Mouse (Mus musculus) layer of hippocampus, postnatal 25 days (tissue): ENCODE data around the gene Gpr152. TPM values are rescaled to one million over a fixed set of nuclear protein-coding genes. Genes with fewer than 3 reads are reported as not detected.

Experiments
- DNase-seq, 2 experiments: peaks; one replicate each; pipeline ENCODE4 v3.0.0; 2022; ENCODE audit warnings: mixed read lengths in 2 of 2, low spot score in 1 of 2; ENCODE audit errors: extremely low spot score in 1 of 2
- total RNA-seq, 2 experiments: library from RNA; stranded (reverse); gene quantifications; 2 replicates each; pipeline ENCODE4 v1.2.3; 2021

Gene Gpr152
- not detected for total RNA-seq

- DNase-seq: no peak
These were observed at the start of gene Gpr152 for GRCm38 (mm10) chr19:4139446-4139845. TSS of gene Gpr152 (plus strand) at chr19:4139787.

- no peak for DNase-seq
These were observed 49.1 kb upstream of the Gpr152 start for GRCm38 (mm10) chr19:4090446-4090845.

GRCm38 (mm10) chr19:4091383-4091782 is 48.2 kb upstream of the Gpr152 start:
- DNase-seq: no peak

GRCm38 (mm10) chr19:4092750-4093149 is 46.8 kb upstream of the Gpr152 start:
- DNase-seq: no peak

- no peak for DNase-seq
These were observed 45.8 kb upstream of the Gpr152 start for GRCm38 (mm10) chr19:4093772-4094171.

- no peak for DNase-seq
These were observed 45.2 kb upstream of the Gpr152 start for GRCm38 (mm10) chr19:4094348-4094747.

- no peak for DNase-seq
These were observed 44.7 kb upstream of the Gpr152 start for GRCm38 (mm10) chr19:4094774-4095303.

- no peak for DNase-seq
These were observed 43.8 kb upstream of the Gpr152 start for GRCm38 (mm10) chr19:4095802-4096201.

GRCm38 (mm10) chr19:4096642-4097440 is 42.7 kb upstream of the Gpr152 start, which contains the start of gene Cdk2ap2:
TSS of gene Cdk2ap2 (plus strand) at chr19:4097182.
- DNase-seq: peak; percentile 100

GRCm38 (mm10) chr19:4097441-4097825 is 42.2 kb upstream of the Gpr152 start:
- no peak for DNase-seq

- DNase-seq: no peak
These were observed 41.2 kb upstream of the Gpr152 start for GRCm38 (mm10) chr19:4098426-4098825.

GRCm38 (mm10) chr19:4099056-4099455 is 40.5 kb upstream of the Gpr152 start:
- peak; percentile 81 to 92 for DNase-seq

GRCm38 (mm10) chr19:4099837-4100717 is 39.5 kb upstream of the Gpr152 start, which contains the start of gene Pitpnm1:
TSS of gene Pitpnm1 (plus strand) at chr19:4099998.
- peak in 1 of 2 experiments; percentile 43 for DNase-seq

- DNase-seq: peak; percentile 58 to 68
These were observed 38.8 kb upstream of the Gpr152 start for GRCm38 (mm10) chr19:4100718-4101261.

GRCm38 (mm10) chr19:4101466-4101865 is 38.1 kb upstream of the Gpr152 start:
- DNase-seq: no peak

- DNase-seq: no peak
These were observed 37.5 kb upstream of the Gpr152 start for GRCm38 (mm10) chr19:4102049-4102448.

- no peak for DNase-seq
These were observed 37.0 kb upstream of the Gpr152 start for GRCm38 (mm10) chr19:4102626-4103025.

GRCm38 (mm10) chr19:4103294-4103693 is 36.3 kb upstream of the Gpr152 start:
- no peak for DNase-seq

- DNase-seq: no peak
These were observed 35.8 kb upstream of the Gpr152 start for GRCm38 (mm10) chr19:4103792-4104191.

- DNase-seq: no peak
These were observed 34.9 kb upstream of the Gpr152 start for GRCm38 (mm10) chr19:4104675-4105194.
